Mouse (Mus musculus): ENCODE measurements around the gene Sh3d21. TPM values are rescaled to one million over a fixed set of nuclear protein-coding genes. Genes with fewer than 3 reads are reported as not detected.

Gene Sh3d21
- polyA plus RNA-seq, 1 experiment: 3.6 TPM

DNA sequence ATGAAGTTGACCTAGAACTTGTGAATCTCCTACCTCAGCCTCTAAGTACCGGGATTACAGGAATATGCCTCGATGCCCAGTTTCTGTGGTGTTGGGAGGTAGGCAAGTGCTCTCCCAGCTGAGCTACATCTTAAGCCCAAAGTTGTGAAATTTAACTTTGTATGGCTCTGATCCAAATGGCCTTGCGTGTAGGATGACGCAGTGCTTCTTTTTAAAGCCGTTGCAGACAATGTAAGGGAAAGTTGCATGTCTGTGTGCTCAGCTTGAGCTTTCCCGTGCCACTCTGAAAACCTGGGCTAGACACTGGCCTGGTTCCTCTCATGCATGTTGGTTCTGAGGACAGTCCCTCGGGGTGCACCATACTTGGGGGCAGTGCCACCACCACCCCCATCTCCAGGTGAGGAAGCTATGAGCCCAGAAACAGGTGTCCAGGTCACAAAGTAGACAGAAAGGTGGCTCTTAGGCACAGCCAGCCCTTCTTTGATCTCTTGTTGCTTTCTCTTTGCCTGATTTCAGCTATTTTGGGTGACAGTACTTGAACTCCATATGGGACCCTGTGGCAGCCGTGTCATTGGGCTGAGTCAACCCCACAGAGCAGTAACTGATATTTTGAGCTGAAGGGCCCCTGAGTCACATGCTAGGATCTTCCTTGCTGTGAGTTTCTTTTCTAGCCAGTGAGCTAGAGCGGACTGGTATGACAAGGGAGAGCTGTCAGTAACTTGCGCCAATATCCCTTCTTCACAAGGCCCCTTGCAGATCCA lies 53.5 kb downstream of the Sh3d21 start:
- peak; percentile 72 for DNase-seq (ENCODE audit: low read depth)

- DNase-seq (ENCODE audit: low read depth): no peak
Measured at GRCm38 (mm10) chr4:126108061-126108740, 55.1 kb downstream of the Sh3d21 start.

- DNase-seq (ENCODE audit: low read depth): no peak
Measured at GRCm38 (mm10) chr4:126105131-126105783, 58.0 kb downstream of the Sh3d21 start.

DNA sequence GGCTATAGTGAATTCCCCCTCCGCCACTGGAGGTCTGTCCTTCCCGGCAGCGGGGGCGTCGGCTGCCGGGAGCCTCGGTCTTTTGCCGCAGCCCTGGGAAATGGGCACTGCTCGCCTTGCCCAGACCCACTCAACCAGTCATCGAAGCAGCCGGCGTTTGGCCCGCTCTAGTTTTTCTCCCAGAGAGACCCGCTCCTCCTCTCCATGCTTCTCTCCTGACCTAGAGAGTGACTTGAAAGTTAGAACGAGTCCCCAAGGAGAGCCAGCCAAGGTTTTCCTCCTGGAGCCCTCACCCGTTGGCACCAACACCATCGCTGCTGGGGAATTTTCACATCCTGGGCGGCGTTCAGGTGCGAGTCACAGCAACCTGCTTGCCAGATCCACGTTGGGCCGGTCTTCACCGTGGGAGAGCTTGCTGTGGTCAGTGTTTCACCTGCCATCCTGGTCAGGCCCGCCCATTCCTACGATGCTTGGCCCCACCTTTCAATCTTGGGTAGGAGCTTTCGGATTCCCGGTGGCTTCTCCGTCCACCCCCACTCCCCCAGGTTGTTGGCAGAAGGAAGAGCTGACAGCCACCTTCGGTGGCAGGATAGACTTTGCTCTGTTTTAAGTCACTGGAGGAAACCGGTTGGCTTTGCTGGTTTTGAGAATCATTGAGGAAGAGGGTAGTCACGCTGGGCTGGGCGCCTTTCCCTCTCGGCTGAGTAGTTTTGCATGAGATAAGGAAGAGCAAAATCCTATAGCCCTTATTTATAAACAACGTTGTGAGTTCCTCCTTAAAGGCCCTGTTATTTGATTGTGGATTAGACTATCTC lies 58.8 kb downstream of the Sh3d21 start:
- no peak for DNase-seq (ENCODE audit: low read depth)

DNA sequence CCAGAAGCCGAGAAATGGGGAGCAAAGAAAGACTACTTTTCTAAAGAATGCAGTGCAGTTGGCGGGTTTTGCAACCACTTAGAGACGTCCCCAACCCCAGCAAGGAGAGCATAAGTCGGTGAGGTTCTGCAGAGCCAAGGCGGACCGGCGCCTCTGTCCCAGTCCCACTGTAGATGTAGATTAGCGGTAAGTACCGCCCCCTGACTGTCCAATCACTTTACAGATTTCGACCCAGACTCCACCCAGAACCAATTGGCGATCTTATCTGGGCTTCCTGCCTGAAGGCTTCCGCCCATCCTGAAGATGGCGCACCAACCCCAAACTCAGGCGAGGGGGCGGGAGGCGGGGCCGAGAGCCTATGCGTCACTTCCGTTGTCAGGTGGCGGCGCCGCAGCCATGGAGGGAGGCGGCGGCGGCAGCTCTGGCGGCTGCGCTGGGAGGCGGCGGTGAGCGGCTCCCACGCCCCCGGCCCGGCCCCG lies 59.7 kb downstream of the Sh3d21 start, which contains the start of gene Stk40:
Gene Stk40, plus strand, starts transcription at position 368 of the 479 bp plus-strand sequence.
- peak; percentile 82 for DNase-seq (ENCODE audit: low read depth)

DNA sequence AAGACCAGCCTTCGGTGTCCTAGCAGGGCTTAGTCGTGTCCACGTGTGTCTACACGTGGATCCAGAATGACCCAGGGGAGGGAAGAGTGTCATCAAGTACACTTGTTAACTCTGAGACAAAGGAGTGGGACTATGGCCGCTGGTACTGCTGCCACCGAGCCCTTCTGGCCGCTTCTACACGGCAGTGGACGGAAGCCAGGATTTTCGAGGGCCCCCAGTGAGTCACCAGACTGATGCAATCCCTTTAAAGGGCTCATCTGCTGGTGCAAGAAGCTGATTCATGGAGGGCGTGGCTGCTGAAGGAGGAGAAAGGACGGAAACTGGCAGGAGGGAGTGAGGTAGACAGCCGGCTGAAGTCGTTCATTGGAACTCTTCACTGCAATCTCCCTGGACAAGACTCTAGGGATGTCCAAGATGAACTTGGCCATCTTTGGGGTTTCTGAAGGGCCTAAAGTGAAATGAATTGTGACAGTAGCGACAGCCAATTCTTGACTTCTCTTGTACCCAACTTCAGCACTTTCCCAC lies 60.2 kb downstream of the Sh3d21 start:
- DNase-seq (ENCODE audit: low read depth): no peak

GRCm38 (mm10) chr4:126102061-126102841 lies 61.0 kb downstream of the Sh3d21 start:
- DNase-seq (ENCODE audit: low read depth): no peak

- DNase-seq (ENCODE audit: low read depth): no peak
Measured at GRCm38 (mm10) chr4:126100764-126101163, 62.5 kb downstream of the Sh3d21 start.

Other genes starting within 250 kb of the Sh3d21 start
- gene Csf3r, start 138.9 kb downstream of the Sh3d21 start, polyA plus RNA-seq (2012; rRNA removed): 2.2 and 4.7 TPM in 2 replicates
- 37.9 and 63.5 TPM in 2 replicates for gene Mrps15, start 116.6 kb downstream of the Sh3d21 start, polyA plus RNA-seq (2012; rRNA removed)
- 5.7 and 6.5 TPM in 2 replicates for gene Oscp1, start 104.9 kb downstream of the Sh3d21 start, polyA plus RNA-seq (2012; rRNA removed)
- gene Lsm10, start 66.9 kb downstream of the Sh3d21 start, polyA plus RNA-seq (2012; rRNA removed): 49.0 and 55.2 TPM in 2 replicates
- gene Stk40, start 59.5 kb downstream of the Sh3d21 start, polyA plus RNA-seq (2012; rRNA removed): 31.3 and 34.3 TPM in 2 replicates
- gene Eva1b, start 15.7 kb downstream of the Sh3d21 start, polyA plus RNA-seq (2012; rRNA removed): 50.8 and 52.3 TPM in 2 replicates
- gene Thrap3, start 39.3 kb upstream of the Sh3d21 start, polyA plus RNA-seq (2012; rRNA removed): 50.6 and 59.9 TPM in 2 replicates
- 52.8 and 57.0 TPM in 2 replicates for gene Map7d1, start 92.9 kb upstream of the Sh3d21 start, polyA plus RNA-seq (2012; rRNA removed)
- 59.6 and 72.8 TPM in 2 replicates for gene Trappc3, start 98.8 kb upstream of the Sh3d21 start, polyA plus RNA-seq (2012; rRNA removed)
- 5.0 and 6.0 TPM in 2 replicates for gene Col8a2, start 123.3 kb upstream of the Sh3d21 start, polyA plus RNA-seq (2012; rRNA removed)
- gene Adprhl2, start 158.2 kb upstream of the Sh3d21 start, polyA plus RNA-seq (2012; rRNA removed): 34.5 and 38.0 TPM in 2 replicates
- gene Tekt2, start 162.2 kb upstream of the Sh3d21 start, polyA plus RNA-seq (2012; rRNA removed): 5.7 and 8.0 TPM in 2 replicates

Measured in gonadal fat pad, adult 2 months (tissue).